Mouse (Mus musculus) hindbrain, embryonic 15.5 days (tissue): ENCODE results near the gene Sec62. TPM values are rescaled to one million over a fixed set of nuclear protein-coding genes. Genes with fewer than 3 reads are reported as not detected.

ENCODE experiments used
- polyA plus RNA-seq: library from polyadenylated mRNA; unstranded; fragments of >200 nt; fragmentation: Nextera tagmentation; extraction: Ambion mirVana; gene quantifications from 2 replicates; pipeline ENCODE4 v1.2.1, GENCODE M21; 2015

The Sec62 gene
- polyA plus RNA-seq, 1 experiment from 2014 or later: 85.8 TPM

Other genes starting within 250 kb of the Sec62 start
- gene Mecom, start 244.9 kb upstream of the Sec62 start, polyA plus RNA-seq: 6.9 and 9.5 TPM in 2 replicates
- 0.56 and 0.75 TPM in 2 replicates for gene Actrt3, start 192.9 kb upstream of the Sec62 start, polyA plus RNA-seq
- 27.3 TPM in 2 replicates for gene Mynn, start 190.8 kb upstream of the Sec62 start, polyA plus RNA-seq
- gene Lrriq4, start 148.4 kb upstream of the Sec62 start, polyA plus RNA-seq: not detected in 2 replicates
- gene Lrrc34, start 145.0 kb upstream of the Sec62 start, polyA plus RNA-seq: 1.3 and 1.4 TPM in 2 replicates
- gene Lrrc31, start 93.0 kb upstream of the Sec62 start, polyA plus RNA-seq: 0.29 TPM in 1 of 2 replicates, not detected in the other
- 0.06 TPM in 1 of 2 replicates, not detected in the other for gene Samd7, start 46.6 kb upstream of the Sec62 start, polyA plus RNA-seq
- gene Gpr160, start 63.1 kb downstream of the Sec62 start, polyA plus RNA-seq: 1.4 and 1.6 TPM in 2 replicates
- gene Phc3, start 176.5 kb downstream of the Sec62 start, polyA plus RNA-seq: 7.7 and 8.1 TPM in 2 replicates
- gene Prkci, start 202.9 kb downstream of the Sec62 start, polyA plus RNA-seq: 26.2 and 28.6 TPM in 2 replicates